Mouse (Mus musculus) intestine, embryonic 14.5 days (tissue): ENCODE data around the gene Try4. TPM values are rescaled to one million over a fixed set of nuclear protein-coding genes. Genes with fewer than 3 reads are reported as not detected.

ENCODE experiments used
- polyA plus RNA-seq: library from polyadenylated mRNA; unstranded; fragments of >200 nt; fragmentation: Nextera tagmentation; extraction: Ambion mirVana; gene quantifications from 2 replicates; pipeline ENCODE4 v1.2.1, GENCODE M21; 2014

Gene Try4
- polyA plus RNA-seq, 1 experiment from 2014 or later = 0.58 TPM

Other genes starting within 250 kb of the Try4 start
- 15.8 TPM in 1 of 2 replicates, not detected in the other for gene Try5, start 14.6 kb downstream of the Try4 start, polyA plus RNA-seq
- 22.4 TPM in 1 of 2 replicates, not detected in the other for gene Try10, start 51.8 kb downstream of the Try4 start, polyA plus RNA-seq
- gene Prss3, start 75.4 kb downstream of the Try4 start, polyA plus RNA-seq = 4.9 TPM in 1 of 2 replicates, not detected in the other
- 4.8 TPM in 1 of 2 replicates, not detected in the other for gene Gm5771, start 90.1 kb downstream of the Try4 start, polyA plus RNA-seq
- gene Gm10334, start 143.9 kb downstream of the Try4 start, polyA plus RNA-seq = 6.2 TPM in 1 of 2 replicates, not detected in the other
- gene Prss1, start 156.7 kb downstream of the Try4 start, polyA plus RNA-seq = 23.9 TPM in 1 of 2 replicates, not detected in the other
- 14.1 TPM in 1 of 2 replicates, not detected in the other for gene Prss2, start 219.5 kb downstream of the Try4 start, polyA plus RNA-seq